In the genomic region with DNA sequence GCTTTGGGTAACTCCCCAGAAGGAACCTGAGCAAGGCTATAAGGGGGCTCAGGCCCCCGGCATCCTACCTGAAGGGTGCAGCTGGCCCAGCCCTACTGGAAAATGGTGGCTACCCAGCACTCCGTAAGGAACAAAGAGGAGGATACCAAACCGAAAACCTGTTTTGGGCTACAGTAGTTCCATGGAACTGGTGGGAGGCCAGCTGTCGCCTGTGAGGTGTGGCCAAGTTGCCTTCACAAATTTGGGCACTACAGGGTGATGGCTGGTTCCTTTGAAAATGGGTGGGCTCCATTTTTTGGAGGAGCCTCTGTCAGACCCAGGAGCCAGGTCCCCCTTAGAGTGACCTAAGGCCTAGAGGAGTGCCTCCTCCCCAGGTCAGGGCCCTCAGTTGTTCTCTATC, we compare ENCODE assay signal across 10 mouse cellular contexts.
DNase-seq lines count a peak whose midpoint lies in the region; ATAC-seq and TF ChIP-seq lines count a peak whose summit lies in the region.
"Had no signal": no experiment of that assay in that cellular context is flagged by ENCODE, and none has a peak within 500 bp of the region (broad histone marks: within the 10 kb centered on the region; RNA-seq: fewer than 3 reads in every experiment).

No protein-coding gene starts in this region.

- no peak for ATAC-seq in kidney, embryonic 15.5 days (replicated peaks; ENCODE audit: low FRiP score)
- no peak for ATAC-seq in forebrain, embryonic 16.5 days

- H3K36me3 ChIP-seq in kidney, embryonic 15.5 days: peaks cover 7% of the 10 kb centered on the region
- no peaks in the 10 kb centered on the region for H3K36me3 ChIP-seq in forebrain, embryonic 16.5 days (ENCODE audit: control insufficient read depth, insufficient read depth)

- TF ChIP-seq POLR2A in bone marrow macrophage, adult 2 months (IDR thresholded peaks at IDR 0.05; ENCODE audit: borderline replicate concordance, low read depth, low read length): no peak

- no peak overlapping the region for H3K9ac ChIP-seq in kidney, embryonic 15.5 days
- H3K9ac ChIP-seq in forebrain, embryonic 16.5 days (replicated peaks; ENCODE audit: low read depth, low read length): no peak overlapping the region

- no peaks in the 10 kb centered on the region for H3K27me3 ChIP-seq in kidney, embryonic 15.5 days
- no peaks in the 10 kb centered on the region for H3K27me3 ChIP-seq in forebrain, embryonic 16.5 days (replicated peaks; ENCODE audit: control insufficient read depth, insufficient read depth, low read length)

- intact Hi-C loops in gastrocnemius, adult 2 months (cut with DNase I): loop anchor here (5.0 kb wide), 1 partner anchor 33 kb away; no protein-coding TSS in a partner anchor

- H3K27ac ChIP-seq in gastrocnemius, adult 2 months: peak overlapping the region; percentile 91
- peak overlapping the region; percentile 94 for H3K27ac ChIP-seq in kidney, embryonic 15.5 days
- H3K27ac ChIP-seq in bone marrow macrophage, adult 2 months (ENCODE audit: insufficient read depth, low read depth, low read length): peak overlapping the region; percentile 99
- H3K27ac ChIP-seq in forebrain, embryonic 16.5 days (ENCODE audit: low read length): peak overlapping the region; percentile 76; the same call in 1 of the 2 replicates

- peaks cover 46% of the 10 kb centered on the region for H3K4me1 ChIP-seq in kidney, embryonic 15.5 days
- peaks cover 61% of the 10 kb centered on the region for H3K4me1 ChIP-seq in bone marrow macrophage, adult 2 months (ENCODE audit: control insufficient read depth, insufficient read depth, low read length)
- peaks cover 26% of the 10 kb centered on the region for H3K4me1 ChIP-seq in forebrain, embryonic 16.5 days (replicated peaks; ENCODE audit: control insufficient read depth, insufficient read depth, low read length)

- H3K9me3 ChIP-seq in kidney, embryonic 15.5 days (replicated peaks): no peaks in the 10 kb centered on the region
- H3K9me3 ChIP-seq in forebrain, embryonic 16.5 days (ENCODE audit: control insufficient read depth, low read length): no peaks in the 10 kb centered on the region

- H3K4me2 ChIP-seq in kidney, embryonic 15.5 days: no peak overlapping the region
- no peak overlapping the region for H3K4me2 ChIP-seq in forebrain, embryonic 16.5 days (ENCODE audit: low read length)

- 88% methylated on average over 4 of the region's 4 CpGs for WGBS in kidney, embryonic 15.5 days
- WGBS in forebrain, embryonic 16.5 days: 89% methylated on average over 4 of the region's 4 CpGs

- no peak overlapping the region; the same call in 1 of the 2 replicates for H3K4me3 ChIP-seq in gastrocnemius, adult 2 months
- H3K4me3 ChIP-seq in kidney, embryonic 15.5 days (replicated peaks): no peak overlapping the region
- no peak overlapping the region for H3K4me3 ChIP-seq in bone marrow macrophage, adult 2 months (ENCODE audit: insufficient read depth, low read length)
- H3K4me3 ChIP-seq in forebrain, embryonic 16.5 days (replicated peaks; ENCODE audit: low read length): no peak overlapping the region

- no peak for TF ChIP-seq CTCF in gastrocnemius, adult 2 months (IDR thresholded peaks at IDR 0.05)
- TF ChIP-seq CTCF in bone marrow macrophage, adult 2 months (IDR thresholded peaks at IDR 0.05; ENCODE audit: low read depth, low read length): no peak

- no peak for DNase-seq in gastrocnemius, adult 2 months
- no peak for DNase-seq in gastrocnemius, postnatal 10 days
- no peak for DNase-seq in kidney, postnatal 10 days
- no peak for DNase-seq in right cerebral cortex, postnatal 4 days
- no peak for DNase-seq in gastrocnemius, adult 18-20 months (ENCODE audit: low spot score)
- DNase-seq: embryo, embryonic 11 days; kidney, postnatal 4 days had no signal
